Mouse (Mus musculus) testis, adult 2 months (tissue): ENCODE data around the gene C1qtnf5. TPM values are rescaled to one million over a fixed set of nuclear protein-coding genes. Genes with fewer than 3 reads are reported as not detected.
A peak's percentile ranks its signal among the peaks of the same experiment; 100 is the strongest.

ENCODE experiments used
- H3K27ac ChIP-seq: fragments of 200-500 bp; 2 replicates; pipeline ENCODE4 v1.5.1; 2012; ENCODE audit warnings: low read depth, low read length; ENCODE audit not compliant: control insufficient read depth, insufficient read depth
- H3K27me3 ChIP-seq: fragments of 200-500 bp; 2 replicates; pipeline ENCODE4 v1.6.1; 2012; ENCODE audit warnings: mild to moderate bottlenecking, low read length, moderate library complexity; ENCODE audit not compliant: control insufficient read depth, insufficient read depth
- H3K36me3 ChIP-seq: fragments of 200-500 bp; 2 replicates; pipeline ENCODE4 v1.6.1; 2012; ENCODE audit warnings: mild to moderate bottlenecking, low read length; ENCODE audit not compliant: control insufficient read depth, insufficient read depth
- H3K4me1 ChIP-seq: fragments of 200-500 bp; 2 replicates; pipeline ENCODE4 v1.6.1; 2012; ENCODE audit warnings: low read length; ENCODE audit not compliant: control insufficient read depth, insufficient read depth
- H3K4me3 ChIP-seq: fragments of 200-500 bp; 2 replicates; pipeline ENCODE4 v1.5.1; 2012; ENCODE audit warnings: low read depth, mild to moderate bottlenecking, low read length, moderate library complexity, mixed read lengths; ENCODE audit not compliant: control insufficient read depth
- CTCF ChIP-seq: fragments of 200-500 bp; IDR thresholded peaks from 2 replicates; pipeline ENCODE4 v1.5.1; 2012; ENCODE audit warnings: low read depth, mild to moderate bottlenecking, inconsistent platforms, low read length, moderate library complexity; ENCODE audit not compliant: control insufficient read depth, insufficient read depth, insufficient replicate concordance
- POLR2A ChIP-seq: fragments of 200-500 bp; IDR thresholded peaks from 2 replicates; pipeline ENCODE4 v1.6.1; 2012; ENCODE audit warnings: low read depth, mild to moderate bottlenecking, inconsistent platforms, low read length, moderate library complexity; ENCODE audit not compliant: control insufficient read depth
- polyA plus RNA-seq: library from polyadenylated mRNA; depleted of rRNA; stranded (reverse); fragments of >200 nt; gene quantifications from 2 replicates; pipeline ENCODE4 v1.2.3, GENCODE M21; 2012

C1qtnf5 gene
- polyA plus RNA-seq, 1 experiment, result 2.0 TPM

GRCm38 (mm10) chr9:44129633-44130032, 22.6 kb downstream of the C1qtnf5 start:
- peak overlapping the region; percentile 57 for H3K4me3 ChIP-seq
- peak overlapping the region; percentile 63; the same call in 1 of the 2 replicates for H3K27ac ChIP-seq
- no peaks in the 10 kb centered on the region for H3K36me3 ChIP-seq
- TF ChIP-seq CTCF, result no peak
- no peak; the same call in 1 of the 2 replicates for TF ChIP-seq POLR2A
- no peaks in the 10 kb centered on the region for H3K27me3 ChIP-seq
- peaks cover 24% of the 10 kb centered on the region for H3K4me1 ChIP-seq

- peaks cover 28% of the 10 kb centered on the region for H3K4me1 ChIP-seq
- H3K36me3 ChIP-seq, result no peaks in the 10 kb centered on the region
- H3K4me3 ChIP-seq, result peak overlapping the region; percentile 57
- no peaks in the 10 kb centered on the region for H3K27me3 ChIP-seq
- TF ChIP-seq POLR2A (peak; percentile 11; the same call in 1 of the 2 replicates), CTCF (no peak)
- peak overlapping the region; percentile 63; the same call in 1 of the 2 replicates for H3K27ac ChIP-seq
These were observed 23.0 kb downstream of the C1qtnf5 start for GRCm38 (mm10) chr9:44130034-44130433.

DNA sequence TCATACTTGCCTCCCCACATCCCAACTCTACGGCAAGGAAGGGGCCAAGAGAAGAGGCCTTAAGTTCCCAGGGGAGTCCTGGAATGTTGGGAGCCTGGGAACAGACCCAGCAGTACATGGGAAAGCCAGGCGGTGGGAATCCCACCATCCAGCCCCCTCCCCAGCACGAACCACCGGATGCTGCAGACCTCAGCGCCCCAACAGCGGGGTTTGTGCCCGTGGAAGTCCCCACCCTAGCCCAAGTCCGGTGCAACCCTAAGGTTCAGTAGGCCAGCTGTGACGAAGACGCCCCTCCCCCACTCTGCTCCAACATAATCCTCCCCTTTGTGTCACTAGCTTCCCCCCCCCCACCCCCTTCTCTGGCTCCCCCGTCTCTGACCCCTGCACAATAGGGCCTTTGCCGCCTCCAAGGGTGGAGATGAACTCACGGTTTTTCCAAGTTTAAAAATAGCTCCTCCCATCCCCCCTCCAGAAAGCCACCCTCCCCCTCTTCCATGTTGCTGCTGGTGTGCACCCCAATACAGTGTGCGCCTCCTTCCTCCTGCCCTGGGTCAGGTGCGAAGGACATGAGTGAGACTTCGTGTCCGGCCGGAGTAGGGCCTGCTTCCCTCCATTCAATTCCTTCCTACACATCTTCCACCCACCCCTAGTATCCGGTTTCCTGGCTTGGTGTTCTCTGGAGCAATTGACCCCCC, 23.7 kb downstream of the C1qtnf5 start:
- peaks cover 33% of the 10 kb centered on the region for H3K4me1 ChIP-seq
- TF ChIP-seq CTCF (no peak), POLR2A (no peak)
- no peaks in the 10 kb centered on the region for H3K27me3 ChIP-seq
- H3K36me3 ChIP-seq, result no peaks in the 10 kb centered on the region
- no peak overlapping the region; the same call in 1 of the 2 replicates for H3K27ac ChIP-seq
- no peak overlapping the region; the same call in none of the 2 replicates for H3K4me3 ChIP-seq

- H3K27ac ChIP-seq, result no peak overlapping the region
- no peak for TF ChIP-seq CTCF
- no peak for TF ChIP-seq POLR2A
These were observed 24.2 kb downstream of the C1qtnf5 start for GRCm38 (mm10) chr9:44131276-44131590.

DNA sequence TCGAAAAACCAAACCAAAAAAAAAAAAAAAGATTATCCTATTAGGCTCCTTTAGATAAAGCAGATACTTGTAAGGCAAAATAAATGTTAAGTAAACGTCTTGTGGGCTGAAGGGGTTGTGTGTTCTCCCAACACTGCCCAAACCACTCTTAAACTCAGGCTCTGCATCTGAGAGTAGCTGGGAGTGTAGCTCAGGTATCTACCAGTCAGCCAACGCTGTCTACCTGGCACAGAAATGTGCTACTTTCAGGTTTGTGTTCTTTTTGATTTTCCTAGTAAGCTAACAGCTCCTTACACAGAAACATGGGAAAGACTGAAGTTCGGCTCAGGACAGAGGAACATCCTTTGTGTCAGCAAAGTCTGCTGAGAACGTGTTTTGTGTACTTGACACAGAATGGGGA, 25.2 kb downstream of the C1qtnf5 start:
- Histone ChIP-seq H3K4me3 (no peak overlapping the region), H3K36me3 (no peaks in the 10 kb centered on the region), H3K27me3 (no peaks in the 10 kb centered on the region), H3K4me1 (peaks cover 36% of the 10 kb centered on the region), H3K27ac (no peak overlapping the region)
- TF ChIP-seq POLR2A (no peak), CTCF (no peak)

More at GRCm38 (mm10) chr9:44131276-44131590, 24.2 kb downstream of the C1qtnf5 start:
- Histone ChIP-seq H3K36me3 (no peaks in the 10 kb centered on the region), H3K4me1 (peaks cover 35% of the 10 kb centered on the region), H3K4me3 (no peak overlapping the region), H3K27me3 (no peaks in the 10 kb centered on the region)

DNA sequence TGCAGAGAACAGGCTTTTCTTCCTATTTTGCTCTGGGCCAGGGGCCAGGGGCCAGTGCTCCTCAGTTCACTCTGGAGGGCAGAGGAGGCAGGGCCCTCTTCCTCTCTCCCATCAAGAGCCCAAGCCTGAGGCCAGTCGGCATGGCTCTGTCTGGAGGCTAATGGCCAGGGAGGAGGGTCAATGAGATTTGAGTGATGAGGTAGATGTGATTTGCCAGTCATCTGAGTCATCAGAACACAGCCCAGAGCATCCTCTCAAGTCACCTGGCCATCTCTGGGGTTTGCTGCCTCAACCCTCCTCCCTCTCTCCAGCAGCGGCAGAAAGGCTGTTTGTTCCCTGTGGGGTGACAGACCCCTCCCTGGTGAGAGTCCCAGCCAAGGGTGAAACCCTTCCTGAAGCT, 26.2 kb downstream of the C1qtnf5 start:
- no peaks in the 10 kb centered on the region for H3K36me3 ChIP-seq
- H3K4me3 ChIP-seq, result no peak overlapping the region
- peaks cover 36% of the 10 kb centered on the region for H3K4me1 ChIP-seq
- H3K27ac ChIP-seq, result peak overlapping the region; percentile 56; the same call in 1 of the 2 replicates
- TF ChIP-seq POLR2A (no peak), CTCF (no peak)
- H3K27me3 ChIP-seq, result no peaks in the 10 kb centered on the region

DNA sequence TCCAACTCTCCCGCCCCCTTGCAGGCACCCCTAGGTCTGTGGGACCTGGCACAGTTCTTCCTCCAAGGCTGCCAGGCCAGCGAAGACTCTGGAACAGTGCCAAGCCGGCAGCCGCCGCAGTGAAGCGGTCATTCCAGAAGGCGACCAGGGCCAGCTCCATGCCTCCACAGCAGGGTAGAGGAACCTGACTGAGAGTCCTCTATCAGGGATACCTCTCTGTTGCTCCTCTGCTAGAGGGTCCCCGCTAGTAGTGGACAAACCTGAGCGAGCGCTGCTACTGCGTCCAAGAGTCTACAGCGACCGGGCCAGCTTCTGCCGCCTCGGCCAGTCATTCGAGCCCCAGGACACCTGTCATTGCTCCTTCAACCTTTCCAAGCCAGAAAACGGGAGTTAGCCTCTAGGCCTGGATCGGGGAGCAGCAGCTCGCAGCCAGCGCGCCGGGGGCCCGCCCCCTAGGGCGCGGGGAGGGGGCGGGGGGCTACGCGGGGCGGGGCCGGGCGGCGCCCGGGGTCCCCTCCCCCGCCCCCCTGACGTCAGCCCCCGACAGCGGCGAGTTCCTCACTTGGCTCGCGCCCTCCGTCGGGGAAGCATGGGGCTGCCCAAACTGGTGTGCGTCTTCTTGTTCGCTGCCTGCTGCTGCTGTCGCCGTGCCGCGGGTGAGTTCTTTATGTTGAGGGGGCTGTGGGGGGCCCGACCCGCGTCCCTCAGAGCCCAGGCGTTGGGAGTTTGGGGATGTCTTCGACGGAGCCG, 27.2 kb downstream of the C1qtnf5 start, which contains the start of gene Mcam:
Gene Mcam (plus strand): TSS at position 369 of the 750 bp plus-strand sequence.
- Histone ChIP-seq H3K4me3 (peak within 1 kb of the TSS; percentile 86), H3K27ac (peak within 1 kb of the TSS; percentile 56), H3K27me3 (no peaks in the 10 kb centered on the region), H3K4me1 (peaks cover 36% of the 10 kb centered on the region), H3K36me3 (no peaks in the 10 kb centered on the region)
- TF ChIP-seq POLR2A (peak; percentile 29; the same call in 1 of the 2 replicates), CTCF (no peak)
